Mouse (Mus musculus): Measurements from ENCODE around the gene Ephb3.
"Not testable (repeated sequence)": the region's sequence is repeated elsewhere in the genome, so short reads cannot be mapped to it uniquely, and the experiment has no call there.

Ephb3 gene

GRCm38 (mm10) chr16:21204367-21205092 is at the start of gene Ephb3:
TSS of gene Ephb3 (plus strand) at chr16:21204755.
- in situ Hi-C loops (cut with MboI), result loop anchor here (10.0 kb wide), 1 partner anchor 190 kb away; no protein-coding TSS in a partner anchor

- in situ Hi-C loops (cut with MboI), result not testable (repeated sequence)
Observed at GRCm38 (mm10) chr16:21156261-21156660, 48.3 kb upstream of the Ephb3 start.

GRCm38 (mm10) chr16:21159226-21159625 is 45.3 kb upstream of the Ephb3 start:
- in situ Hi-C loops (cut with MboI), result not testable (repeated sequence)

- in situ Hi-C loops (cut with MboI), result not testable (repeated sequence)
Observed at GRCm38 (mm10) chr16:21163423-21163822, 41.1 kb upstream of the Ephb3 start.

- in situ Hi-C loops (cut with MboI), result not testable (repeated sequence)
Observed at GRCm38 (mm10) chr16:21165343-21166220, 39.0 kb upstream of the Ephb3 start.

- in situ Hi-C loops (cut with MboI), result no loop called here
Observed at GRCm38 (mm10) chr16:21168730-21169129, 35.8 kb upstream of the Ephb3 start.

- in situ Hi-C loops (cut with MboI), result no loop called here
Observed at GRCm38 (mm10) chr16:21175236-21175635, 29.3 kb upstream of the Ephb3 start.

GRCm38 (mm10) chr16:21182108-21182507 is 22.4 kb upstream of the Ephb3 start:
- in situ Hi-C loops (cut with MboI), result no loop called here

- in situ Hi-C loops (cut with MboI), result no loop called here
Observed at GRCm38 (mm10) chr16:21184697-21185096, 19.9 kb upstream of the Ephb3 start.

- in situ Hi-C loops (cut with MboI), result no loop called here
Observed at GRCm38 (mm10) chr16:21187568-21187967, 17.0 kb upstream of the Ephb3 start.

- in situ Hi-C loops (cut with MboI), result no loop called here
Observed at GRCm38 (mm10) chr16:21188345-21188744, 16.2 kb upstream of the Ephb3 start.

- in situ Hi-C loops (cut with MboI), result no loop called here
Observed at GRCm38 (mm10) chr16:21191569-21191968, 13.0 kb upstream of the Ephb3 start.

GRCm38 (mm10) chr16:21192509-21193354 is 11.8 kb upstream of the Ephb3 start:
- in situ Hi-C loops (cut with MboI), result no loop called here

- in situ Hi-C loops (cut with MboI), result no loop called here
Observed at GRCm38 (mm10) chr16:21194182-21194581, 10.4 kb upstream of the Ephb3 start.

- in situ Hi-C loops (cut with MboI), result no loop called here
Observed at GRCm38 (mm10) chr16:21195260-21195866, 9.2 kb upstream of the Ephb3 start.

- in situ Hi-C loops (cut with MboI), result no loop called here
Observed at GRCm38 (mm10) chr16:21196576-21196975, 8.0 kb upstream of the Ephb3 start.

- in situ Hi-C loops (cut with MboI), result no loop called here
Observed at GRCm38 (mm10) chr16:21197542-21197941, 7.0 kb upstream of the Ephb3 start.

- in situ Hi-C loops (cut with MboI), result no loop called here
Observed at GRCm38 (mm10) chr16:21198006-21198405, 6.5 kb upstream of the Ephb3 start.

- in situ Hi-C loops (cut with MboI), result no loop called here
Observed at GRCm38 (mm10) chr16:21198529-21198928, 6.0 kb upstream of the Ephb3 start.

- in situ Hi-C loops (cut with MboI), result no loop called here
Observed at GRCm38 (mm10) chr16:21199426-21199825, 5.1 kb upstream of the Ephb3 start.

GRCm38 (mm10) chr16:21202731-21203130 is 1.8 kb upstream of the Ephb3 start:
- in situ Hi-C loops (cut with MboI), result loop anchor here (10.0 kb wide), 1 partner anchor 192 kb away; no protein-coding TSS in a partner anchor
